ENCODE assay signal across 9 mouse cellular contexts in the genomic region with DNA sequence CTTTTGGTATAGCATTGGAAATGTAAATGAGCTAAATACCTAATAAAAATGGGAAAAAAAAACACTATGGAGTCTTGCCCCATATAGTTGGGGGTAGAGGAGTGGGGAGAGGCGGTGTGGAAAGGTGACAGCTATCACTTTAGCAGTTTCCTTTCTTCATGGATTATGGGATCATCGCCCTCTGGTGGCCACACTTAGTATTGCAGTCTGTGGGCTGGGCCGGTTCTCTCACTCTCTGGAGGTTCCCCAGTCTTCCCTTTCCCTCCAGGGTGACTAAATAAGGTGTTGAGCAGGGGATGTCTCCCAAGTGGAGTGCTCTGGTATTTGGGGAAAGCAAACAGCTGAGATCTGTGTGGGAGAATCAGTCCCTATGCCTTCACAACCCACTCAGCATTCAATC. TPM values are rescaled to one million over a fixed set of nuclear protein-coding genes. Genes with fewer than 3 reads are reported as not detected.
DNase-seq lines count a peak whose midpoint lies in the region; ATAC-seq and TF ChIP-seq lines count a peak whose summit lies in the region.
"Had no signal": no experiment of that assay in that cellular context is flagged by ENCODE, and none has a peak within 500 bp of the region (broad histone marks: within the 10 kb centered on the region; RNA-seq: fewer than 3 reads in every experiment).

No protein-coding gene starts in this region.

- H3K9me3 ChIP-seq in ES-E14 (ENCODE audit: control insufficient read depth, insufficient read depth, low read depth, low read length): no peaks in the 10 kb centered on the region
- H3K9me3 ChIP-seq in embryonic facial prominence, embryonic 11.5 days (replicated peaks; ENCODE audit: control insufficient read depth, low read length): no peaks in the 10 kb centered on the region

- no peak overlapping the region for H3K4me2 ChIP-seq in embryonic facial prominence, embryonic 11.5 days (ENCODE audit: low read depth, low read length)
- H3K4me2 ChIP-seq: limb, embryonic 13.5 days had no signal

- no peak for ATAC-seq in embryonic facial prominence, embryonic 11.5 days (replicated peaks; ENCODE audit: insufficient number of reproducible peaks, low FRiP score, low TSS enrichment, low read depth)

- H3K27ac ChIP-seq in ES-E14 (ENCODE audit: insufficient read depth, low read depth, low read length, poor library complexity, severe bottlenecking): no peak overlapping the region
- no peak overlapping the region for H3K27ac ChIP-seq in embryonic facial prominence, embryonic 11.5 days (replicated peaks; ENCODE audit: low read depth, low read length)
- H3K27ac ChIP-seq: limb, embryonic 13.5 days had no signal

- no peaks in the 10 kb centered on the region for H3K4me1 ChIP-seq in ES-E14 (ENCODE audit: control insufficient read depth in 2 of 2, insufficient read depth in 2 of 2, low read length in 2 of 2, poor library complexity in 1 of 2)
- H3K4me1 ChIP-seq in embryonic facial prominence, embryonic 11.5 days (ENCODE audit: control insufficient read depth, insufficient read depth, low read length): no peaks in the 10 kb centered on the region
- H3K4me1 ChIP-seq: limb, embryonic 13.5 days had no signal

- peak; percentile 63 for DNase-seq in ES-E14 (ENCODE audit: low read depth, low spot score)
- DNase-seq in adrenal gland, postnatal 36 days: peak; percentile 76 to 81
- peak; percentile 76 for DNase-seq in embryonic facial prominence, embryonic 11.5 days (ENCODE audit: low spot score)
- DNase-seq in heart, adult 9 months (ENCODE audit: low spot score in 2 of 2): peak; percentile 35 to 61
- peak; percentile 81 for DNase-seq in layer of hippocampus, adult 11-12 months (ENCODE audit: low spot score)
- peak; percentile 82 for DNase-seq in lung, postnatal 10 days
- peak; percentile 74 to 82 for DNase-seq in right cerebral cortex, postnatal 10 days (ENCODE audit: low spot score in 2 of 2)
- peak; percentile 78 for DNase-seq in urinary bladder, postnatal 14 days (ENCODE audit: low spot score)

- H3K27me3 ChIP-seq in embryonic facial prominence, embryonic 11.5 days (ENCODE audit: control insufficient read depth, insufficient read depth, low read length): no peaks in the 10 kb centered on the region
- H3K27me3 ChIP-seq: limb, embryonic 13.5 days had no signal

- no peaks in the 10 kb centered on the region for H3K36me3 ChIP-seq in ES-E14 (ENCODE audit: control insufficient read depth, insufficient read depth, low read length, poor library complexity, severe bottlenecking)
- H3K36me3 ChIP-seq in embryonic facial prominence, embryonic 11.5 days (replicated peaks; ENCODE audit: control insufficient read depth, insufficient read depth, low read depth, low read length): no peaks in the 10 kb centered on the region
- H3K36me3 ChIP-seq: limb, embryonic 13.5 days had no signal

- no peak overlapping the region for H3K4me3 ChIP-seq in ES-E14 (ENCODE audit: insufficient read depth in 1 of 2, low read depth in 1 of 2, low read length in 2 of 2, poor library complexity in 1 of 2, severe bottlenecking in 1 of 2)
- no peak overlapping the region for H3K4me3 ChIP-seq in embryonic facial prominence, embryonic 11.5 days (ENCODE audit: low read depth, low read length)
- H3K4me3 ChIP-seq: limb, embryonic 13.5 days had no signal

- in situ Hi-C loops in ES-E14 (cut with MboI; ENCODE audit: low sequenced_read_pairs in 2 of 2, unreplicated experiment in 2 of 2): loop anchor here in 1 of 2 experiments (10.0 kb wide), 1 partner anchor 291 kb away; no protein-coding TSS in a partner anchor

- H3K9ac ChIP-seq in ES-E14 (ENCODE audit: insufficient read depth, low read depth, low read length, poor library complexity, severe bottlenecking): no peak overlapping the region
- no peak overlapping the region for H3K9ac ChIP-seq in embryonic facial prominence, embryonic 11.5 days (replicated peaks; ENCODE audit: low read length)
- H3K9ac ChIP-seq: limb, embryonic 13.5 days had no signal

- WGBS in embryonic facial prominence, embryonic 11.5 days: 7% methylated on average over 3 of the region's 3 CpGs

TF ChIP-seq in ES-E14, 5 proteins besides CTCF, POLR2A, EP300 and RAD21:
- TF ChIP-seq CHD2 (IDR thresholded peaks at IDR 0.05; ENCODE audit: low read depth, low read length): no peak
- TF ChIP-seq ZC3H11A (IDR thresholded peaks at IDR 0.05; ENCODE audit: borderline replicate concordance, low read depth, low read length): peak; percentile 39; the same call in 1 of the 2 replicates
- no peak for TF ChIP-seq HCFC1 (IDR thresholded peaks at IDR 0.05; ENCODE audit: borderline replicate concordance, insufficient read depth, low read length)

RNA-seq across cellular contexts. Expression of a gene that starts 33.1 kb away (rescaled TPM):
- total RNA-seq in ES-E14 (2012; rRNA removed): 34.6 and 45.6 TPM in 2 replicates
- 100 to 1,000 TPM; 110 to 163 TPM for total RNA-seq in adrenal gland, postnatal 36 days (2021)
- polyA plus RNA-seq in embryonic facial prominence, embryonic 11.5 days (2014; fragmentation: Nextera tagmentation; extraction: Ambion mirVana): 3.9 and 4.9 TPM in 2 replicates
